Mouse (Mus musculus): ENCODE data around the gene Adgrl3. TPM values are rescaled to one million over a fixed set of nuclear protein-coding genes. Genes with fewer than 3 reads are reported as not detected.

Adgrl3 gene
- total RNA-seq, 2 experiments from 2014 or later: 204 to 219 TPM

DNA sequence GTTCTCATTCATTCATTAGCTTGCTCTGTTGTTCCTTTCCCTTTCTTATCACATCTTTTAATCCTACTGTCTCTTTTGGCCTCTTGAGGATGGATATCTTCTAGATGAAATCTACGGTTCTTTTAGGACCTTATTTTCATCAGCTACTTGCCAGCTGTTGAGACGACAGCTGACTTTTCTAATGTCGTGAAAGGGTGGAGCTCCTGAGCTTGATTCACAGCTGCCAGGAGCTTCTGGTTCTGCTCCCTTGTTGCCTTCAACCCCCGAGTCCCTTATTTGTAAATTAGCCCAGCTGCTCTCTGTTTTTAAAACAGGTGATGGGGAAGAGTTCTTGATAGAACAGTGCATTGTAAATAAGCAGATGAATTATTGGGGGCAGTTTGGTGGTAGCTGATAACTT lies 48.9 kb downstream of the Adgrl3 start:
- DNase-seq (ENCODE audit: low spot score in 2 of 2): no peak
- intact Hi-C loops (cut with DNase I): no loop called here

DNA sequence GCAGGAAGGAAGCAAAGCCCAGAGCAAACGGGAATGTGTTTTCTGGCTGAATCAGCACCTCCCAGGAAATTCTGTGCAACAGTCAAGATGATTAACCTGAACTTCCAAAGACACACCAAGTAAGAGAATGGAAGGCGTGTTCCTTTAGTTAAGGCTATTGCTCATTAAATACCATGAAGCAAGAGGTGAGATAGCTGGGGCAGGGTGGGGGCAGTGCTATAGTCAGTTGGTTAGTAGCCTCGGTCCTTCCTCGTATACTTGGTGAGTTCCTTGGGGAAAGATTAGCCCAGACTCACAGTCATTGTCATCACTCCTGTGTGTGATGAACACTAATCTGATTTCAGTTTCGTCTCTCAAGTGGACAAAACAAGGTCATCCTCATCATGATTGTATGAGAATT lies 53.0 kb downstream of the Adgrl3 start:
- DNase-seq (ENCODE audit: low spot score in 2 of 2): no peak
- intact Hi-C loops (cut with DNase I): no loop called here

DNA sequence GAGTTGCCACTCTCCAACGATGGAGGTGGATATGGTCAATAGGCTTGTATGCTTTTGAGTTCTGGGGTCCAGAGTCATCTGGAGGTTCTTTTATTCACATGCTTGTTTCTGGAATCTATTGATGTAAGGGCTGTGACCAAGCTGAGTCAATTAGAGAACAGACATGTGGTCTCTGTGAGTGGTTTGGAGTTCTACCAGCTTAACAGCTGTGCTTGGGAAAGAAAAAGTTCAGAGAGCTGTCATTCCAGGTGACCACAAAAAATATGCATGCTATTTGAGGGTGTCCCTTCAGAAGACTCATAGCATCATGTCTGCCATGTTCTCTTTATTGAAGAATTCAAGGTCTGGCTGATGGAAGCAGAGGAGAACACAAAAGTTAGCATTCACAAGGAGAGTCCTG lies 53.9 kb downstream of the Adgrl3 start:
- intact Hi-C loops (cut with DNase I): no loop called here
- DNase-seq (ENCODE audit: low spot score in 2 of 2): no peak

DNA sequence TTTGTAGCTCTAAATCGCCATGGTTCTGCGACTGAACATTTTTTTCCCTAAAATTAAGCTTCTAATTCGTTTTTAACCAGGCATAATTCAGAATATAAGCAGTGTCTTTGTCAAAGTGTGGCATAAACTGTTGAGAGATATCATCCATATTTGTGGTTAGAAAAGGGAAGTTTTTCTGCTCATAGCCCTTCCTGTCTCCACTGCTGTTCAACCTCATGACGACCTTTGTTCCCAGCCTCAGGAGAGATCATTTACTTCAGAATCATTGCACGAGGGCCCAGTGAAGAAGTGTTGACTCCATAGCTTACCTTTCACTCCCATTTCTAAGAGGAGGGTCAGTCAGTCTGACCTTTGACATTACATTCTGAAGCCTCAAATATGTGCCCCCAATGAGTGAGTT lies 56.4 kb downstream of the Adgrl3 start:
- intact Hi-C loops (cut with DNase I): no loop called here
- no peak for DNase-seq (ENCODE audit: low spot score in 2 of 2)

DNA sequence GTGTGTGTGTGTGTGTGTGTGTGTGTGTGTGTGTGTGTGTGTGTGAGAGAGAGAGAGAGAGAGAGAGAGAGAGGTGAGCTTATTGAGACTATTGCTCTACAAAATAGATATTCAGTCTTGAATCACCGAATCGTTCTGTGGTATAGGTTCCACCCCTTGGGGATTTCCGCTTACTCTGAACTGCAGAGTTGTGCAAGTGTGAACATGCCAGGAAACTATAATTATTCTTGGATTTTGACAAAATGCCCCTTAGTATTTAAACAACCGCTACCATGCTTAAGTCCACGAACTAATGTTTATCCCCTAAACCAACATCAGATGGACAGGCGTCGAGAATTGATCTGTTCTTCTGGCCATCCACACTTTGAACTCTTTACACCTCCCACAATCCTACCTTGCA lies 57.1 kb downstream of the Adgrl3 start:
- no peak for DNase-seq (ENCODE audit: low spot score in 2 of 2)
- intact Hi-C loops (cut with DNase I): no loop called here

DNA sequence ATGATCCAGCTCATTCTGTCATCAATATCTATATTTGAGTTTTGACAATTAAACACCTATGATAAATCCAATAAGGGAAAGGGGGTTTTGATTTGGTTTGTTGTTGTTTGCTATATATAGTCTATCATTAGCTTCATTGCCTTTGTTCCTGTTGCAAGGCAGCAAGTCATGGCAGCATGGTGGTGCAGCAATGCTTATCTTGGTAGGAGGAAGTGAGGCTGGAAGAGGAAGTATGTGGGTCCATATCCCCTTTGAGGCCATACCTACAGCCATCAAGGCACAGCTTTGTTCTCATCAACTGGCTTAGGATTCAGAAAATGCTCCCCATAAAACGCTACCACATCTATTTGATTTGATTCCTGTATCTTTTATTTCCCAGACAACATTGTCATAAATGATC lies 58.1 kb downstream of the Adgrl3 start:
- no peak for DNase-seq (ENCODE audit: low spot score in 2 of 2)
- intact Hi-C loops (cut with DNase I): no loop called here

DNA sequence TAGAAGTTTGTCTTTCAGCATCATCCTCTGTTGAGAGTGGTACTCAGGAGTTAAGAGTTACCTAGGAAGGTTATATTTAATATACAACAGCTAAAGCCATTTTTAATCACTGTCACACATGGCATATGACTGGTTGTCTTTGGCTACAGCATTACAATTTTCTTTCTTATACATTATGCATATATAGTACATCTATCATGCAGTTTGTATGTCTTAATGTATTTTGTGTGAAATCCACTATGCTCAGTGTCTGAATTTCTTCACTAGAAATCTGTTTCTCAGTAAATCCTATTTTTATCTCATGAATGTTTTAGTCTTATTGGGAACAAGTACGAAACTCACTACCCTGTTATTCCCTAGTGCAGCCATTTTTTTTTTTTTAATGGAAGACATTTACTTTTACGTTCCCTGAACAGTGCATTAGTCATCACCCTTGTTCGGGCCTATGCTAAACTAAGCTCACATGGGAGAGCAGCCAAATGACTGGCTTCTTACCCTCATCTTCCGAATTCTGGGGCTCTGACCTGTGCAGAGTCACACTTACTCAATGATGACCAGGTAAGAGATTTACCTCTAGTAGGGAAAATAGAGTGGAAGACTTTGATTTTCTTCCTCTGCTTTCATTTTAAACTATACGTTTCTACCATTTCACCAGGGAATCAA lies 63.9 kb downstream of the Adgrl3 start:
- intact Hi-C loops (cut with DNase I): no loop called here

DNA sequence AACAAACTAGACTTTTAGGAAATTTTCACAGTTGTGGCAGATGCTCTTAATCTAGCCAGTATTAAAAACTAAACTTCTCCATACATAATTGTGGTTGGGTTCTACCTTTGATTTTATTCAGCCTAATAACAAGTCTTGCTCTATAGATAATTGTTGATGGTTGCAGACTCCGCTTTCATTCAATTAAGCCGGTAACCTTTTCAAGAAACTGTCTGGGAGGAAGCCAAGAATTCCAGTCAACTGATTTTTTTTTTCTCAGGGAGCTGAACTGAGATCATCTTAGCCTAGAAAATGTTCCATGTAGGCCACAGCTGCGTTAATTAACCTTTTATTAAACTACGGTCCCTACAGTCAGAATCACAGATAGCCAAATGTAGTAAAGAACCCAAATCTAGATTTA lies 65.2 kb downstream of the Adgrl3 start:
- intact Hi-C loops (cut with DNase I): no loop called here
- no peak for DNase-seq (ENCODE audit: low spot score in 2 of 2)

More for the DNA sequence above, 63.9 kb downstream of the Adgrl3 start:
- no peak for DNase-seq (ENCODE audit: low spot score in 2 of 2)

DNA sequence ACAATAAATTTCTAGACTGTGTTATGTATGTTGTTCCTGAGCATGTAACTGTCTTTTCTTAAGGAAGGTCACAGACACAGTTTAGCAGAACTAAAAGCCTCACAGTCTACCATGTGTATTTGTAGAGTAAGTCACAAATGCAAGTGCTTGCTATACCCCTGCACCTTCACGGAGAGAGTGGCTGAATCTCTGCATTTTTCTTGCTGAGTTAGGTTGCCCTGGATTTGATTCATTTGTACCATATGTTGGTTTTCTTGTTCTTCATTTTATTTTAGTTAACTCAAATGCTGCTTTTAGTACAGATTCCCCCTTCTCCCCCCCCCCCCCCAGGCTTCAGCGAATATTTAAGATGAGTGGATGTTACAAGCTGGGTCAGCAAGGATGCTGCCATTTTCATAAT lies 68.7 kb downstream of the Adgrl3 start:
- intact Hi-C loops (cut with DNase I): no loop called here
- peak in 1 of 2 experiments; percentile 52 for DNase-seq (ENCODE audit: low spot score in 2 of 2)

DNA sequence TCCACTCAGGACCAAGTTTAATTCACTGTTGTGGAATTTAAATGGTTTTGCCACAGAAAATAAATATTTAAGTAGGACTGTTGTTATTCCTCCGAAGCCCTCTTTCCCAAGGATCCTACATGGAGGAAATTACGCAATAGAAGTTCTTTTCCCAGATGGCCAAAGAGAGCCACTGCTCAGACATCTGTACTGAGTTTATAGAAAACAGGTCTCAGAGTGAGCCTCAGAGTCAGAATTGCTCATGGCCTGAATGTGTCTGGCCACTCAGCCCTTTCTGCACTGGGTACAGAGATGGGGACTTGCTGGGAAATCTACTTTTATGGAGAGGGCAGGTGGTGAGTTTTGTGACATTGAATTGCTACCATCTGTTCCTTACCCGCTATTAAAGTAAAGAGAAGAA lies 74.7 kb downstream of the Adgrl3 start:
- intact Hi-C loops (cut with DNase I): no loop called here
- DNase-seq (ENCODE audit: low spot score in 2 of 2): no peak

DNA sequence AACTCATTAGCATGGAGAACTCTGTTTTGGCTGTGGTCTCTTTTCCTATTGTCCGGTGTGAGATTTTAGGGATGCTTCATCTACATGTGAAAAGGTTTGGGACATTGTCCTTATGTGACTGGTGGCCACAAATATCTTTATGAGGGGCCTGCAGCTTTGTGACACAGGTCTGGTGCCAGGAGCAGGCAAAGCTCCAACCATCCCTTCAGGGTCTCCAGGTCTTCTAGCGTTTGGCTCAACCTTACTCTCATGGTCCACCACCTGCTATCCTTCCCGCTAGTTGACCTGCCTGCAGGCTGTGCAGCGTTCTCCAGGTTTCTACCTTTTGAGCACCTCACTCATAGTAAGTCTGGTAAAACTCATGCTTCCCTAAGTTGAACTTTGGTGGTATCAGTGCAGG lies 77.2 kb downstream of the Adgrl3 start:
- intact Hi-C loops (cut with DNase I): no loop called here

DNA sequence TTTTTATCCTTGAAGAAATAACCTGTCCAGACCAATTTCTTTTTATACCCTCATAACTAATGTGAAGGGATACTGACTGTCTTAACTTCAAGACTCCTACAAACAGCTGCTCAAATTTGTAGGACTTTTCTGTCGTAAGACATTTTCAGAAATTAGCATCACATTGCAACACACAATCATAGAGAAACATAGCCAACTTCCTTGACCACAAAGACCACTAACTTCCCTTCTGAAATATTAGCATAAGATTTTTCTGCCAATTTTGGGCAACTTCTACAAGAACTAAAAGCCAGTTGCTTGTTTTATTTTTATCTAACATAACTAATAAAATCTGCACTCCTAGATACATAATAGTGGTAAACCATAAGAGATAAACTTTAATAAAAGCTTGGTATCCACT lies 87.5 kb downstream of the Adgrl3 start:
- DNase-seq (ENCODE audit: low spot score in 2 of 2): no peak
- intact Hi-C loops (cut with DNase I): no loop called here

More for the DNA sequence above, 77.2 kb downstream of the Adgrl3 start:
- no peak for DNase-seq (ENCODE audit: low spot score in 2 of 2)

DNA sequence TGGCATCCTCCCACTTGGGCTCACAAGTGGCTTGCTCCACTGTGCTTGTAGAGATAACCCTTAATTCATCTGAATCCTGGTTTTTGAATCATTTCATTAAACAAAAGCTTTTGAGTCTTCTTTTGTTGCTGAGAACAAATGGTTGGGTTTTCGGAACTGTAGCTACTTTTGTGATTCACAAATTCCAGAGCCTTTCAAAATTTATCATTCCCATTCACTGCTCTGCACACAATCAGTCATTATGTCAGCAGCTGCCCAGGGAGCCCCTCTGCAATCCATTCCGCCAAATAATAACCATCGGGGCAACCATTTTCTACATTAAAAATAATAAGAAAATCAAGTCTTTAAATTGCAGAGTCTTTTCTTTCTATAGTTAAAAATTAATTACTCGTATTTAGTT lies 104.5 kb downstream of the Adgrl3 start:
- intact Hi-C loops (cut with DNase I): no loop called here
- DNase-seq (ENCODE audit: low spot score in 2 of 2): no peak

DNA sequence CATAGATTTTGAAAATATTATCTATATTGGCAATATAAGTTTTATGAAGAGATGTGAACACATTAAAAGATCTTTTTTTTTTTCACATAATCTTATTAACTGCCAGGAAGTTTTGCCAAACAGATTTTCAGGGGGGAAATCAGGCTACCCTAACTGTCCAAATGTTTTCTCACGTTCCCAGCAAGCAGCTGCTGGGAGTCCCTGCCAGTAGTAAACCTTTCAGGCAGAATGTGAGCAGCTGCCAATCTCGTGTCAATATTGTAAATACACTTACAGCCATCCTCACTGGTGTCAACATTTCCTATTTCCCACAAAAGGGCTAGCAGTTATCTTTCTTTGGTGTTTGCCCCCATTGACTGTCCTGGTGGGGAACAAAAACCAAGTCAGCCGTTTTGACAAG lies 107.7 kb downstream of the Adgrl3 start:
- DNase-seq (ENCODE audit: low spot score in 2 of 2): no peak
- intact Hi-C loops (cut with DNase I): no loop called here

DNA sequence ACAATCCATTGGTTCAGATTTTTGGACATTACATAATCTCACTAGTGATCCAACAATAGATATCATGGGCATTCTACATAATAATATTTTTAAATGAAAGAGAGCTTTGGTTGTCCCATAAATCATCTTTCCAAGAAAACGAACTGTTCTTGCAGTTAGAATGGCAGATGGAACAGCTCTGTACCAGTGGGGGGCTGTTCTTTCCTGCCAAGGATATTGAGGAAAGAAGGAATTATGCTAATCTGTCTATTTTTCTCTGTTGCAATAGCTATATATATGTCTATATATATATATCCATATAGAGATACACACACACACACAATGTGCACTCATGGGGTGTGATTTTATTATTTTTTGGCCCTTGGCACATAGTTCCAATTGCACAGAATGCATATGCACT lies 116.5 kb downstream of the Adgrl3 start:
- DNase-seq (ENCODE audit: low spot score in 2 of 2): peak in 1 of 2 experiments; percentile 33
- intact Hi-C loops (cut with DNase I): loop anchor here (5.0 kb wide), 1 partner anchor 114 kb away; the partner anchor contains the start of gene Adgrl3

DNA sequence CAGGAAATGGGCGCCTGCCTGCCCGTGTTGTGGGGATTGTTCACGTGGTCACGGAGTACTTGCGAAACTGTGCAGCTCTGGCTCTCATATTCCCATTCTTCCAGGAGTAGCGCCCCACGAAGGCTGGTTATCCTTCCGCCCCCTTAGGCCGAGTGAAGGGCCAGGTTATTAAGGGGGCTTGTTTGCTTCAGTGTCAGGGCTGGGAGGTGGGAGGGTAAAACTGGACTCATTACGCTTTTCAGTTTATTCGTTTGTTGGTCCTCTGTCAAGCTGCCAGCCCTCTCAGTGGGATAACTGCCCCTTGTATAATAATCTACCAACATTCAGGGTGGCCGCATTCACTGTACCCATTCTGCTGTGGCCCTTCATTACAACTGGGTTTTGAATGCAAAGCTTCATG lies 135.9 kb downstream of the Adgrl3 start:
- intact Hi-C loops (cut with DNase I): loop anchor here (5.0 kb wide), 1 partner anchor 133 kb away; the partner anchor contains the start of gene Adgrl3

DNA sequence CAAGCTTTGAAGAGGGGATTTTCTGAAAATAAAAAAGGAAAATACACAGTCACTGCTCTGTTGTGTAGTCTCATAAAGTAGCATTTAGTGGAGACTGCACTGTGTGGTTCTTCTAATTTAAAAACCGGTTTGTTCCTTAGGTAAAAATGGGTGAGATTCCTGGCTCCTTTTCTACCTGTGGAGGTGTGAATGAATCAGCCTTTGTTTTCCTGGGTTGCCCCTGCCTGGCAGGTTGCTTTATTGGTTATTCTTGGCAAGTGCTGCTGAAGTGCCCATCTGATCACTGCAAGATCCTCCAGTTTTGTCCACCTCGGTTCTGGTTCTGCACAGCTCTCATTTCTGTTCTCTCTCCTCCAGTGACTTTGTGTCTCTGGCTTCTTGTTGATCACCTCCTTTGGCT lies 136.3 kb downstream of the Adgrl3 start:
- peak; percentile 16 to 38 for DNase-seq (ENCODE audit: low spot score in 2 of 2)
- intact Hi-C loops (cut with DNase I): loop anchor here (5.0 kb wide), 1 partner anchor 134 kb away; the partner anchor contains the start of gene Adgrl3

More for the DNA sequence above, 135.9 kb downstream of the Adgrl3 start:
- no peak for DNase-seq (ENCODE audit: low spot score in 2 of 2)

DNA sequence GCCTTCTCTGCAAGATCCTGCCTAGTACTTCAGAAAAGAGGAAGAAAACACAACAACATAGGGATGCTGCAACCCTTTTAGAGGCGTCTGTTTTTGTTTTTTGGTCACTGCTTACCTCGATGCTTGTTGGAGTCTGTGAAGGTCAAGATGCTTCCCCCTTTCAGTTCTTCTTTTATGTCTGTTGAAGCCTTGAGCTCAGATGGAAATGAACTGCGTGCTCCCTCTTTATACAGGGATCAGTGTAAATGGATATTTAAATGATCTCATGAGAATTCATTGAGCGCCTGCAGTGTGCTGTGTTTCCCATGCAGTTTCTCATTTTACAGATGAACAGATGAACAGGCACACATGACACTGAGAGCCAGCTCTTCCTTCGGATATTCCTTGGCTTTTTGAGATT lies 136.9 kb downstream of the Adgrl3 start:
- intact Hi-C loops (cut with DNase I): loop anchor here (5.0 kb wide), 1 partner anchor 134 kb away; the partner anchor contains the start of gene Adgrl3
- DNase-seq (ENCODE audit: low spot score in 2 of 2): no peak

DNA sequence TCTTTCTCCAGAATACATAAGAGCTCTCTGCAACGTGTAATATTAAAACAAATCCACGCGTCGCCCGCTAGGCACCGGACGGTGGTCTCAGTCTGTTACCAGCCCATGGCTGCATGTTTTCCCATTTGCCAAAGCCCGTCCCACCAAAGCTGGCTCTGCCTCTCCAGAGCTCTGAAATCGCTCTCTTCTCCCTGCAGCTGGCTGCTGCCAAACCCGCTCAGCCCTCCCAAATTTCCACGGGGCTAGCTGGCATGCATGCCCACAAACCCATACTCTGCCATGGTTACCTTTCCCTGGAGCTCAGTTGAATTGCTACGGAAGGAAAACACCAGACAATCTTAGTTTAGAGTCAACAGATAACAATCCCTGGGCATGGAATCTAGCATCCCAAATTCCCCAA lies 139.1 kb downstream of the Adgrl3 start:
- intact Hi-C loops (cut with DNase I): loop anchor here (5.0 kb wide), 1 partner anchor 137 kb away; the partner anchor contains the start of gene Adgrl3

DNA sequence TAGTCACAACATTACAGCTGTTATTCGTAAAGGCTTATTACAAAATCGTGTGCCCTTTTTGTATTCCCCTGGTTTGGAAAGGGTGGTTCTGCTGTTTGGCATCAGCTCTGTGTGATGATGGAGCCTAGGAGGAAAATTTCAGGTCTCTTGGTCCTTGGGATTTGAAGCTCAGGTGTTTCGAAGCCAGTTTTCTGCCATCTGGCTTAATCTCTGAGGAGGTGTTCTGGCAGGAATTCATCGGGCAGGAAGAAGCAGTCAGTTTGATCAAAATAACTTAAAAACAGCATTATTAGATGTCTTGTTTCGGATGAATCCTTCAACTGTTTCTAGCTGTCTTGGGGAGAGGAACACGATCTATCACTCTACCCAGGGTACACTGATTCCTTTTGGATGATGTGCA lies 140.5 kb downstream of the Adgrl3 start:
- intact Hi-C loops (cut with DNase I): no loop called here

More for the DNA sequence above, 139.1 kb downstream of the Adgrl3 start:
- no peak for DNase-seq (ENCODE audit: low spot score in 2 of 2)

DNA sequence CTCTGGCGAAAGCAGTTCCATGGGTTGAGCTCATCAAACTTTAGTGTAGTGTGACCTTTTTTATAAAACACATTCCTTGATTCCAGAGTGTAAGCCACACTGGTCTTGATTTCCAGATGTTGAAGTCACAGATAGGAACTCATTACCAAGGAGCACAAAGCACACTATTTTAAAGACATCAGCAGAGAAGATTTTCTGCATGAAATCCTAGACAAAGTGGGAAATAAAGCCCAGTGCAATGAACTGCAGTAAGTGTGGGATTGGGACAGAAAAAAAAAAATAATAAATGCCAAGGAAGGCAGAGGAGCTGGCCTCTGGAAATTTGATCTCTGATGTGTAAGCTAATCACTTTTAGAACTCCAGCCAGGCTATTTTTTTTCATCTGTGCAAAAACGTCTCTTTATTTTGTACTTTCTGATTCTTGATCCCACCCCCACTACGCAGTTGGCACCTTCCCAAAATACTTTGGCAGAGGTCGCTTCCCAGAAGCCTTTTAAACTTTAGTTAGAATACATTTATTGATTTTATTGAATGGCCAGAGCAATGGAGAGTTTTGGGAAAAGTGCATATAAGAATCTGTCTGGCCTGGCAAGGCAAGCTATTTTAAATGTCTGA lies 169.0 kb downstream of the Adgrl3 start:
- intact Hi-C loops (cut with DNase I): no loop called here
- no peak for DNase-seq (ENCODE audit: low spot score in 2 of 2)

More for the DNA sequence above, 140.5 kb downstream of the Adgrl3 start:
- DNase-seq (ENCODE audit: low spot score in 2 of 2): no peak
